Mouse (Mus musculus) ES-E14 (cell line): ENCODE measurements around the gene Rtp1. TPM values are rescaled to one million over a fixed set of nuclear protein-coding genes. Genes with fewer than 3 reads are reported as not detected.

Experiments used
- DNase-seq: peaks from one replicate; pipeline ENCODE4 v3.0.0-alpha.2; 2013; ENCODE audit warnings: low read depth, low spot score
- H3K27ac ChIP-seq: 2 replicates; pipeline ENCODE4 v1.5.1; 2012; ENCODE audit warnings: low read depth, mild to moderate bottlenecking, low read length, moderate library complexity, mixed read lengths; ENCODE audit not compliant: poor library complexity, insufficient read depth, severe bottlenecking
- H3K36me3 ChIP-seq: 2 replicates; pipeline ENCODE4 v1.6.1; 2012; ENCODE audit warnings: mild to moderate bottlenecking, low read length, moderate library complexity, mixed read lengths; ENCODE audit not compliant: control insufficient read depth, poor library complexity, insufficient read depth, severe bottlenecking
- H3K4me1 ChIP-seq, 2 experiments: fragments of 150-350 bp in 1 of 2; sonication (generic) in 1 of 2; 2 replicates each; pipeline ENCODE4 v1.6.1; 2012; ENCODE audit warnings: low read length in 2 of 2, mild to moderate bottlenecking in 1 of 2, mixed read lengths in 1 of 2; ENCODE audit not compliant: control insufficient read depth in 2 of 2, insufficient read depth in 2 of 2, poor library complexity in 1 of 2
- H3K4me3 ChIP-seq, 2 experiments: fragments of 150-350 bp in 1 of 2; sonication (generic) in 1 of 2; 2 replicates each; pipeline ENCODE4 v1.5.1; 2012; ENCODE audit warnings: low read length in 2 of 2, low read depth in 1 of 2, mild to moderate bottlenecking in 1 of 2, mixed read lengths in 1 of 2; ENCODE audit not compliant: insufficient read depth in 1 of 2, poor library complexity in 1 of 2, severe bottlenecking in 1 of 2
- H3K9ac ChIP-seq: 2 replicates; pipeline ENCODE4 v1.6.1; 2012; ENCODE audit warnings: low read depth, mild to moderate bottlenecking, low read length, mixed read lengths; ENCODE audit not compliant: poor library complexity, insufficient read depth, severe bottlenecking
- H3K9me3 ChIP-seq: fragments of 150-350 bp; sonication (generic); 2 replicates; pipeline ENCODE4 v1.6.1; 2012; ENCODE audit warnings: low read depth, mild to moderate bottlenecking, low read length; ENCODE audit not compliant: control insufficient read depth, insufficient read depth
- CHD2 ChIP-seq: IDR thresholded peaks from 2 replicates; pipeline ENCODE4 v1.6.1; 2014; ENCODE audit warnings: mild to moderate bottlenecking, low read depth, low read length, inconsistent platforms
- HCFC1 ChIP-seq: IDR thresholded peaks from 2 replicates; pipeline ENCODE4 v1.6.1; 2012; ENCODE audit warnings: low read length, inconsistent platforms, borderline replicate concordance; ENCODE audit not compliant: insufficient read depth
- MAFK ChIP-seq: IDR thresholded peaks from 2 replicates; pipeline ENCODE4 v1.6.1; 2014; ENCODE audit warnings: mild to moderate bottlenecking, low read depth, low read length, inconsistent platforms; ENCODE audit not compliant: insufficient read depth
- ZC3H11A ChIP-seq: IDR thresholded peaks from 2 replicates; pipeline ENCODE4 v1.6.1; 2012; ENCODE audit warnings: low read depth, mild to moderate bottlenecking, inconsistent platforms, low read length, borderline replicate concordance
- ZNF384 ChIP-seq: IDR thresholded peaks from 2 replicates; pipeline ENCODE4 v1.6.1; 2012; ENCODE audit warnings: low read depth, low read length, inconsistent platforms
- in situ Hi-C, 2 experiments: fragments of 600-800 bp; cut with MboI; formaldehyde crosslinking; loops; one replicate each; pipeline ENCODE4 v1.15.1; 2025; ENCODE audit warnings: low sequenced_read_pairs in 2 of 2, inconsistent platforms in 1 of 2; ENCODE audit not compliant: unreplicated experiment in 2 of 2
- total RNA-seq: library from RNA; depleted of rRNA; stranded (reverse); fragments of 300-350 nt; gene quantifications from 2 replicates; pipeline ENCODE4 v1.2.3, GENCODE M21; 2012

Gene Rtp1
- total RNA-seq, 1 experiment = not detected

DNA sequence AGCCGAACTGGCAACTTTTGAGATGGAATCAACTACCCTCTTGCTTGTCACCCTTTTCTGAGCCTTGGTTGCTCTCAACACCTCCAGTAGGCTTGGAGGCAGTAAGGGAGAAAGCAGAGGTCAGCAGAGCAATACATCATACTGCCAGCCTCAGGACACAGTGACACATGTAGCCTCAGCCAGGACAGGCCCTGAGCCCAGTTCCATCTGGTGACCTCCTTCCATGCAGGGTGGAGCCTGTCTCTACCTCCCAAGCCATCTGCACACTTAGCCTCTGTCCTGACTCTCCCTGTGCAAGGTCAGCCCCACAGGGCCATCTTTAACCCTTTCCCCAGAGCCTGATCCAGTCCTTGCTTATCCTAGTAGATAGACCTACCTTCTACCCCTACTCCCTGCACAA lies 1.2 kb upstream of the Rtp1 start:
- Histone ChIP-seq H3K4me3 (no peak overlapping the region), H3K4me1 (peaks cover 0 to 4% of the 10 kb centered on the region in 2 experiments; a peak in 1 of 4 replicates), H3K36me3 (no peaks in the 10 kb centered on the region), H3K27ac (no peak overlapping the region), H3K9ac (no peak overlapping the region), H3K9me3 (no peaks in the 10 kb centered on the region)
- TF ChIP-seq MAFK (no peak), HCFC1 (no peak)
- DNase-seq = no peak
- in situ Hi-C loops = no loop called here

DNA sequence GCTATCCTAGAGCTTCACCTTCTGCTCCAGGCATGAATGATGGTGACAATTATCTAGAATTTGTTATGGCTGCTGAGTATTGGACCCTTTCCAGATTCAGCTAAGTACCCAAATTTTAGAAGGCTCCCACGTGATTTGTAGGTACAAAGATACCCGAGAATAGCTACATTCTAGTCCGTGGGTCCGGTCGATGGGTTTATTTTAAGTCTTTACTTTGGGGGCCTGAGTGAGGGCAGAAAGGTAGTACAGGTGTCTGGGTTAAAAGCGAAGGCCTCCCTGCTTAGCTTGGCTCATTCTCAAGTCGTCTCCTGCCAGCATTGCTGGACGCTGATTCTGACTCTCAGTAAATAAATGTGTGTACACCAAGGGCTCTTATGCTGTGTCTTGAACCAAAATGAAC lies 1.1 kb downstream of the Rtp1 start:
- no peak overlapping the region for H3K4me3 ChIP-seq
- H3K4me1 ChIP-seq = peaks cover 0 to 4% of the 10 kb centered on the region in 2 experiments; a peak in 1 of 4 replicates
- no peaks in the 10 kb centered on the region for H3K36me3 ChIP-seq
- in situ Hi-C loops = no loop called here
- no peak overlapping the region for H3K27ac ChIP-seq
- no peak for DNase-seq
- H3K9me3 ChIP-seq = no peaks in the 10 kb centered on the region
- no peak overlapping the region for H3K9ac ChIP-seq
- no peak for TF ChIP-seq HCFC1
- no peak for TF ChIP-seq CHD2
- TF ChIP-seq ZC3H11A = no peak
- TF ChIP-seq ZNF384 = no peak
- TF ChIP-seq MAFK = no peak

GRCm38 (mm10) chr16:23437404-23438166 lies 8.7 kb downstream of the Rtp1 start:
- in situ Hi-C loops = no loop called here
- no peak for DNase-seq
- no peak overlapping the region for H3K27ac ChIP-seq

DNA sequence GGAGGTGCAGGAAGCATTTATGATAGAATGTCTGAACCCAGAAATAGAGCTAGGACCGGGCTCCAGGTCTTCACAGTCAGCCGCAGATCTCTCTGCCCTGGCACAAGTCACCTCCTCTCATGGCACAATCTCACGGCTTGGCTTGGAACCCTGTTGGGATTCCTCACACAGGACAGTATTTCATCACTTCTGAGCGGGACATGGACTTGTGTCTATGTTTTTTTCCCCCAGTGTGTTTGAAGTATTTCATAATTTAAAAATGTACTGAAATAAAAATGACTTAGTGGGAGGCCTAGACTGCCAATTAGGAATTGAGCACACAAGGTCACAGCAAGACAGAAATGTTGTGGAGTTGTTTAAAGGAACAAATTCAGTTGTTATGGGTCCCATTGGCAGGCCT lies 15.3 kb downstream of the Rtp1 start:
- no peak for DNase-seq
- TF ChIP-seq CHD2 = no peak
- no peak for TF ChIP-seq MAFK
- TF ChIP-seq ZC3H11A = no peak
- TF ChIP-seq HCFC1 = no peak
- TF ChIP-seq ZNF384 = no peak
- H3K27ac ChIP-seq = no peak overlapping the region
- no peaks in the 10 kb centered on the region; the same call in 1 of the 2 replicates for H3K9me3 ChIP-seq
- H3K4me1 ChIP-seq = no peaks in the 10 kb centered on the region
- in situ Hi-C loops = no loop called here
- no peak overlapping the region for H3K4me3 ChIP-seq
- H3K36me3 ChIP-seq = no peaks in the 10 kb centered on the region
- no peak overlapping the region for H3K9ac ChIP-seq

More at GRCm38 (mm10) chr16:23437404-23438166, 8.7 kb downstream of the Rtp1 start:
- Histone ChIP-seq H3K4me1 (no peaks in the 10 kb centered on the region), H3K9me3 (no peaks in the 10 kb centered on the region; the same call in 1 of the 2 replicates), H3K4me3 (no peak overlapping the region), H3K9ac (no peak overlapping the region), H3K36me3 (no peaks in the 10 kb centered on the region)
- TF ChIP-seq MAFK (no peak), ZC3H11A (peak; percentile 40; the same call in 1 of the 2 replicates)

- TF ChIP-seq ZC3H11A (no peak), ZNF384 (no peak)
- H3K36me3 ChIP-seq = no peaks in the 10 kb centered on the region
- no peak for DNase-seq
- H3K9ac ChIP-seq = no peak overlapping the region
- in situ Hi-C loops = loop anchor here (10.0 to 25.0 kb wide), 3 partner anchors 187 to 505 kb away; partner anchors contain the start of gene Sst (in 1 of the 2)
- H3K4me3 ChIP-seq = no peak overlapping the region
- H3K9me3 ChIP-seq = no peaks in the 10 kb centered on the region
- H3K27ac ChIP-seq = no peak overlapping the region
- no peaks in the 10 kb centered on the region for H3K4me1 ChIP-seq
Observed at GRCm38 (mm10) chr16:23449946-23450345, 21.0 kb downstream of the Rtp1 start.
